Mouse (Mus musculus): ENCODE measurements around the gene Glod4. TPM values are rescaled to one million over a fixed set of nuclear protein-coding genes. Genes with fewer than 3 reads are reported as not detected.

Gene Glod4
- polyA plus RNA-seq, 1 experiment from 2014 or later = 92.9 TPM

- H3K27ac ChIP-seq (replicated peaks) = no peak overlapping the region; the same call in 1 of the 2 replicates
- H3K27me3 ChIP-seq (ENCODE audit: control insufficient read depth, insufficient read depth, low read length) = no peaks in the 10 kb centered on the region
- no peaks in the 10 kb centered on the region for H3K4me1 ChIP-seq (replicated peaks; ENCODE audit: control insufficient read depth, insufficient read depth)
- peak overlapping the region; percentile 87 for H3K4me3 ChIP-seq (ENCODE audit: low read depth, low read length)
- peaks cover 6% of the 10 kb centered on the region; the same call in 1 of the 2 replicates for H3K36me3 ChIP-seq (ENCODE audit: control insufficient read depth, insufficient read depth, low read length)
- ATAC-seq (ENCODE audit: low FRiP score, low TSS enrichment) = peak; percentile 58; the same call in 1 of the 2 replicates
- DNase-seq (ENCODE audit: low spot score) = no peak
- peak overlapping the region; percentile 83 for H3K9ac ChIP-seq (ENCODE audit: low read length)
- TF ChIP-seq CTCF (IDR thresholded peaks at IDR 0.05; ENCODE audit: low read depth) = no peak
- TF ChIP-seq EP300 (optimal IDR thresholded peaks at IDR 0.05) = no peak
- peak overlapping the region; percentile 85 for H3K4me2 ChIP-seq (replicated peaks; ENCODE audit: low read depth)
- WGBS = 2% methylated on average over 33 of the region's 34 CpGs
- H3K9me3 ChIP-seq (ENCODE audit: control insufficient read depth, low read length) = no peaks in the 10 kb centered on the region
Observed at GRCm38 (mm10) chr11:76243811-76244546, 454 bp upstream of the Glod4 start.

GRCm38 (mm10) chr11:76239750-76240149 lies 3.8 kb downstream of the Glod4 start:
- DNase-seq (ENCODE audit: low spot score) (no peak), ATAC-seq (ENCODE audit: low FRiP score, low TSS enrichment) (no peak)
- Histone ChIP-seq H3K27ac (replicated peaks) (no peak overlapping the region), H3K9ac (ENCODE audit: low read length) (no peak overlapping the region), H3K9me3 (ENCODE audit: control insufficient read depth, low read length) (no peaks in the 10 kb centered on the region), H3K27me3 (ENCODE audit: control insufficient read depth, insufficient read depth, low read length) (no peaks in the 10 kb centered on the region), H3K36me3 (ENCODE audit: control insufficient read depth, insufficient read depth, low read length) (0 out of 2 replicates have a peak, but pooled peaks cover 4% of the 10 kb centered on the region), H3K4me3 (ENCODE audit: low read depth, low read length) (no peak overlapping the region), H3K4me1 (replicated peaks; ENCODE audit: control insufficient read depth, insufficient read depth) (no peaks in the 10 kb centered on the region), H3K4me2 (replicated peaks; ENCODE audit: low read depth) (no peak overlapping the region)
- TF ChIP-seq CTCF (IDR thresholded peaks at IDR 0.05; ENCODE audit: low read depth) (no peak), EP300 (optimal IDR thresholded peaks at IDR 0.05) (no peak)
- WGBS = 91% methylated on average over 2 of the region's 2 CpGs

GRCm38 (mm10) chr11:76236136-76236535 lies 7.4 kb downstream of the Glod4 start:
- no peak overlapping the region for H3K27ac ChIP-seq (replicated peaks)
- peaks cover 13% of the 10 kb centered on the region for H3K36me3 ChIP-seq (ENCODE audit: control insufficient read depth, insufficient read depth, low read length)
- no peaks in the 10 kb centered on the region for H3K9me3 ChIP-seq (ENCODE audit: control insufficient read depth, low read length)
- TF ChIP-seq EP300 (optimal IDR thresholded peaks at IDR 0.05) (no peak), CTCF (IDR thresholded peaks at IDR 0.05; ENCODE audit: low read depth) (no peak)
- H3K4me1 ChIP-seq (replicated peaks; ENCODE audit: control insufficient read depth, insufficient read depth) = no peaks in the 10 kb centered on the region
- H3K4me3 ChIP-seq (ENCODE audit: low read depth, low read length) = no peak overlapping the region
- H3K9ac ChIP-seq (ENCODE audit: low read length) = no peak overlapping the region
- ATAC-seq (ENCODE audit: low FRiP score, low TSS enrichment) = no peak; the same call in 1 of the 2 replicates
- no peak overlapping the region for H3K4me2 ChIP-seq (replicated peaks; ENCODE audit: low read depth)
- DNase-seq (ENCODE audit: low spot score) = no peak
- H3K27me3 ChIP-seq (ENCODE audit: control insufficient read depth, insufficient read depth, low read length) = no peaks in the 10 kb centered on the region
- WGBS = 89% methylated on average over 3 of the region's 3 CpGs

DNA sequence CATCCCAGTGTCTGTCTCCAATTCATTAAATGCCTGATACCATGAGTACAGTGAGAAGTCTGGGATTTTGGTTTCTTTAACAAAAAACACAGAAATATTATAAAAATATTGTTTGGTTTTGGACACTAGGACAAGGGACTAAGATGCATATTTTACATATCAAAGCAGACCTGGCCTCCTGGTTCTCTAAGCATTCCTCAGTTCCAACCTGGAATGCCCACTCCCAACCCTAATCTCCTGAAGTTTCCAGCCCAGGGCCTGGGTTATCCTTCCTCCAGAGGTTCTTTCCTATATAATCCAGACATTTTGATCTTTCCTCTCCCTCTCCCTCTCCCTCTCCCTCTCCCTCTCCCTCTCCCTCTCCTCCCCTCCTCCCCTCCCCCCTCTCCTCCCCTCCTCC lies 18.5 kb downstream of the Glod4 start:
- Histone ChIP-seq H3K4me1 (replicated peaks; ENCODE audit: control insufficient read depth, insufficient read depth) (no peaks in the 10 kb centered on the region), H3K9me3 (ENCODE audit: control insufficient read depth, low read length) (no peaks in the 10 kb centered on the region), H3K4me3 (ENCODE audit: low read depth, low read length) (no peak overlapping the region), H3K27me3 (ENCODE audit: control insufficient read depth, insufficient read depth, low read length) (no peaks in the 10 kb centered on the region), H3K36me3 (ENCODE audit: control insufficient read depth, insufficient read depth, low read length) (peaks cover 11% of the 10 kb centered on the region), H3K4me2 (replicated peaks; ENCODE audit: low read depth) (no peak overlapping the region), H3K27ac (replicated peaks) (no peak overlapping the region), H3K9ac (ENCODE audit: low read length) (no peak overlapping the region)
- no peak for TF ChIP-seq EP300 (optimal IDR thresholded peaks at IDR 0.05)
- TF ChIP-seq CTCF (IDR thresholded peaks at IDR 0.05; ENCODE audit: low read depth) = no peak
- ATAC-seq (ENCODE audit: low FRiP score, low TSS enrichment) (no peak), DNase-seq (ENCODE audit: low spot score) (no peak)

DNA sequence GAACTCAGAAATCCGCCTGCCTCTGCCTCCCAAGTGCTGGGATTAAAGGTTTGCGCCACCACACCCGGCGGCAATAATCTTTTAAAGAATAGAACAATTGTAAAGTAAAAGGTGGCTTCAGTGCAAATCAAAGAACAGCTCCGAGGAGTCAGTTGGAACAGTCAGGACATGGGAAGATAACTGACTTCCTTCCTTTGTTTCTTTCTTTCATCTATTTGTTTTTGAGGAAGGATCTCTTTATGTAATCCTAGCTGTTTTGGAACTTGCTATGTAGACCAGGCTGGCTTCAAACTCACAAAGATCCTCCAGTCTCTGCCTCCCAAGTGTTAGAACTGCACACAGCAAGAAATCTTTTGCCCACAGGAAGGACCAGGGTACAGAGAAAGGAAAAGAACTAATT lies 18.9 kb downstream of the Glod4 start:
- Histone ChIP-seq H3K27ac (replicated peaks) (no peak overlapping the region), H3K9ac (ENCODE audit: low read length) (no peak overlapping the region), H3K27me3 (ENCODE audit: control insufficient read depth, insufficient read depth, low read length) (no peaks in the 10 kb centered on the region), H3K4me1 (replicated peaks; ENCODE audit: control insufficient read depth, insufficient read depth) (no peaks in the 10 kb centered on the region), H3K4me3 (ENCODE audit: low read depth, low read length) (no peak overlapping the region), H3K4me2 (replicated peaks; ENCODE audit: low read depth) (no peak overlapping the region), H3K36me3 (ENCODE audit: control insufficient read depth, insufficient read depth, low read length) (peaks cover 11% of the 10 kb centered on the region), H3K9me3 (ENCODE audit: control insufficient read depth, low read length) (no peaks in the 10 kb centered on the region)
- WGBS = 92% methylated on average over 5 of the region's 5 CpGs
- ATAC-seq (ENCODE audit: low FRiP score, low TSS enrichment) = no peak
- no peak for DNase-seq (ENCODE audit: low spot score)
- TF ChIP-seq EP300 (optimal IDR thresholded peaks at IDR 0.05) (no peak), CTCF (IDR thresholded peaks at IDR 0.05; ENCODE audit: low read depth) (no peak)

DNA sequence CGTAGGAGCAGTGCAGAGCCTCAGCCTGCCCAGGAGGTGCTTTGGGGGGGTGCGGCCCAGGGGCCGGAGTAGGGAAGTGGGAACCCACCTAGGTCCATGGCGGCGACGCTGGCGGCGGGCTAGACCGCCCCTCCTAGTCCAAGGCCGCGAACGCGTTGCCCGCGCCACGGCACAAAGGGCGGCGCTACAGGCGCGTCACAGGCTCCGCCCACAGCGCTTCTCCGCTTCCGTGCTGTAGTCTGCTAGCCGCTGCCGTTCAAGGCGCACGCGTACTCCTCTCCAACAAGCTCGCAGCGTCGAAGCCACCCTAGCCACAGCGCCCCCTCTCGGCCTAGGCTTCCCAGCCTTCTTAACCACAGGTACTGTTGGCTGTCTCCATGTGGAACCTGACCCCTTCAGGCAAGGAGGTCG lies 26.1 kb downstream of the Glod4 start, which contains the start of the genes Dbil5 and Gemin4:
Gene Dbil5 (plus strand): TSS at position 219 of the 411 bp plus-strand sequence.
Gene Gemin4 (minus strand): TSS at position 275 of the 411 bp plus-strand sequence.
- Histone ChIP-seq H3K4me1 (replicated peaks; ENCODE audit: control insufficient read depth, insufficient read depth) (no peaks in the 10 kb centered on the region), H3K27me3 (ENCODE audit: control insufficient read depth, insufficient read depth, low read length) (no peaks in the 10 kb centered on the region), H3K9ac (ENCODE audit: low read length) (peak within 1 kb of the TSS; percentile 90), H3K9me3 (ENCODE audit: control insufficient read depth, low read length) (no peaks in the 10 kb centered on the region), H3K27ac (replicated peaks) (peak within 1 kb of the TSS; percentile 97), H3K4me3 (ENCODE audit: low read depth, low read length) (peak within 1 kb of the TSS; percentile 80), H3K36me3 (ENCODE audit: control insufficient read depth, insufficient read depth, low read length) (peaks cover 5% of the 10 kb centered on the region), H3K4me2 (replicated peaks; ENCODE audit: low read depth) (peak within 1 kb of the TSS; percentile 92)
- TF ChIP-seq EP300 (optimal IDR thresholded peaks at IDR 0.05) (no peak), CTCF (IDR thresholded peaks at IDR 0.05; ENCODE audit: low read depth) (peak; percentile 99)
- DNase-seq (ENCODE audit: low spot score) = peak; percentile 99
- WGBS = under 1% methylated on average over 34 of the region's 35 CpGs
- peak; percentile 96 for ATAC-seq (ENCODE audit: low FRiP score, low TSS enrichment)
